Mouse (Mus musculus): ENCODE results near the gene Nr1d2. TPM values are rescaled to one million over a fixed set of nuclear protein-coding genes. Genes with fewer than 3 reads are reported as not detected.
"Not testable (repeated sequence)": the region's sequence is repeated elsewhere in the genome, so short reads cannot be mapped to it uniquely, and the experiment has no call there.

Nr1d2 gene
- polyA plus RNA-seq, 1 experiment from 2014 or later, result 6.9 TPM

DNA sequence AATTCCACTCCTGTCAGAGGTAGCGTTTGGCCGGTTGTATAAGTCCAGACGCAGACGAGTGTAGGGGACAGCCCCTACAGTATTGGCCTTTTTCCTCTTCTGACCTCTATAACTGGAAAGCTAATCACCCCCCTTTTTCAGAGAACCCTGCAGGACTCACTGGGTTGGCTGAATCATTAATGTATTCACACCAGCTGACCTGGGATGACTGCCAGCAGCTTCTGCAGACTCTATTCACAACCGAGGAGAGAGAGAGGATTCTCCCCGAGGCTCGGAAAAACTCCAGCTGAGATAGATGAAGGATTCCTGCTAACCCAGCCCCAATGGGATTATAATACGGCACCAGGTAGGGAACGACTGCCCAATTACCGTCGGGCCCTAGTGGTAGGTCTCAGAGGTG, 12.7 kb downstream of the Nr1d2 start:
- H3K9ac ChIP-seq, result not testable (repeated sequence)
- WGBS, result 80% methylated on average over 11 of the region's 11 CpGs

GRCm38 (mm10) chr14:18225431-18225830, 13.5 kb downstream of the Nr1d2 start:
- H3K27me3 ChIP-seq; ATAC-seq (ENCODE audit: insufficient number of reproducible peaks, insufficient read depth, low FRiP score, low TSS enrichment, low read depth); H3K4me1 ChIP-seq; H3K9ac ChIP-seq; H3K4me3 ChIP-seq; H3K9me3 ChIP-seq; H3K27ac ChIP-seq; H3K4me2 ChIP-seq; H3K36me3 ChIP-seq: not testable (repeated sequence)
- 96% methylated on average over 11 of the region's 11 CpGs for WGBS

More for the DNA sequence above, 12.7 kb downstream of the Nr1d2 start:
- not testable (repeated sequence) for ATAC-seq (ENCODE audit: insufficient number of reproducible peaks, insufficient read depth, low FRiP score, low TSS enrichment, low read depth); H3K4me2 ChIP-seq; H3K27me3 ChIP-seq; H3K36me3 ChIP-seq; H3K4me1 ChIP-seq; H3K4me3 ChIP-seq; H3K9me3 ChIP-seq; H3K27ac ChIP-seq

DNA sequence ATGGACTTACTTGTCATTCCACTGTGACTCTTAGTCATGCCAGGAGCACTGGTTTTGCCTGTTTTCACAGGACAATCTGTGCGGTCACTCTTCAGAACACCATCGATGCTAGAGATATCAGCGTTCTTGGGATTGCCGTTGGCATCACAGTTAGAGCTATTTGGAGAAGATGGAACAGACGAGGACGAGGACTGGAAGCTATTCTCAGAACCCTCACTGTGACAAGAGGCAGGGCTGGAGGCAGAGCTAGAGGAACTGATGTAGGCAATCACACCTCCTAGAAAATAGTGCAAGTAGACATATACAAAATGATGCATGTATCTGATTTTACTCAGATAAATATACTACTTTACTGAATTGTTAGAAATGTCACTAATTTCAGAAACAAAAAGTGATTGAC, 16.9 kb downstream of the Nr1d2 start:
- H3K4me1 ChIP-seq, result no peaks in the 10 kb centered on the region
- H3K36me3 ChIP-seq, result no peaks in the 10 kb centered on the region
- H3K9me3 ChIP-seq, result no peaks in the 10 kb centered on the region
- no peak overlapping the region for H3K4me2 ChIP-seq
- H3K27ac ChIP-seq, result no peak overlapping the region
- WGBS, result 92% methylated on average over 6 of the region's 6 CpGs
- H3K4me3 ChIP-seq, result no peak overlapping the region
- no peak overlapping the region for H3K9ac ChIP-seq
- no peak for ATAC-seq (ENCODE audit: insufficient number of reproducible peaks, insufficient read depth, low FRiP score, low TSS enrichment, low read depth)
- no peaks in the 10 kb centered on the region for H3K27me3 ChIP-seq

DNA sequence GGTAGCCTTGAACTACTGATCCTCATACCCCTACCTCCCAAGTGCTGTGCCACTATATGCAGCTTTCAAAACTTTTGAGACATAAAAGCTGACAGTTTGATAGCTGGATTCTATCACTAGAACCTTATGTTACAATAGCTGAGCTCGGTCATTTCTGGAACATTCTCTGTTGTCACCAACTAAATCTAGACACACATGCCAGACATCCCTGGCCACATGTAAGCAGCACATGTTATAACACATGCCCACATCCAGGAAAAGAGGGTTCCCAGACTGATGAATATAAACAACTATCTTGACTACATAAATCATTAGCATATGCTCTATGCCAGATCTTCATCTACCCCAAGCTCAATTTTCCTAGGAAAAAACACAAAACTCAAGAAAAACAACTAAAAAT, 21.8 kb downstream of the Nr1d2 start:
- no peaks in the 10 kb centered on the region for H3K36me3 ChIP-seq
- no peaks in the 10 kb centered on the region for H3K9me3 ChIP-seq
- no peak overlapping the region for H3K4me2 ChIP-seq
- WGBS, result 65% methylated on average over 1 of the region's 1 CpGs
- no peak overlapping the region for H3K4me3 ChIP-seq
- no peaks in the 10 kb centered on the region for H3K4me1 ChIP-seq
- no peaks in the 10 kb centered on the region for H3K27me3 ChIP-seq
- no peak overlapping the region for H3K27ac ChIP-seq
- no peak overlapping the region for H3K9ac ChIP-seq
- ATAC-seq (ENCODE audit: insufficient number of reproducible peaks, insufficient read depth, low FRiP score, low TSS enrichment, low read depth), result no peak

DNA sequence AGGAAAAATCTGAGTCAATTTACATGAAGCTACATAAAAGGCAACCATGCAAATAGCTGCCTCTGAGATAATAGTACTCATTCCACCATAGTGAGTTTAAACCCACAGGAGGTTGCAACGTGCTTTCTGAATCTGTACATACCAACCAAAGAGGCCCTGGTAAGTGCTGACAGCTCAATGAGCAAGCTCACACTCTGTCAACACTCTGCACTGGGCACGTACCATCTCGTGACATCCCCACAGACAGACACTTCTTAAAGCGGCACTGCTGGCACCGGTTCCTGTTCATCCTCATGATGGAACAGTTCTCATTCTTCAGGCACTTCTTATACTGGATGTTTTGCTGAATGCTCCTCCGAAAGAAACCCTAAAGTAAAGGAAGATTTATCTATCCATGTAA, 22.5 kb downstream of the Nr1d2 start:
- Histone ChIP-seq H3K36me3 (no peaks in the 10 kb centered on the region), H3K4me1 (no peaks in the 10 kb centered on the region), H3K27ac (no peak overlapping the region), H3K4me3 (no peak overlapping the region), H3K27me3 (no peaks in the 10 kb centered on the region), H3K4me2 (no peak overlapping the region), H3K9me3 (no peaks in the 10 kb centered on the region), H3K9ac (no peak overlapping the region)
- ATAC-seq (ENCODE audit: insufficient number of reproducible peaks, insufficient read depth, low FRiP score, low TSS enrichment, low read depth), result no peak
- WGBS, result 87% methylated on average over 6 of the region's 6 CpGs

- no peaks in the 10 kb centered on the region for H3K9me3 ChIP-seq
- no peaks in the 10 kb centered on the region for H3K4me1 ChIP-seq
- ATAC-seq (ENCODE audit: insufficient number of reproducible peaks, insufficient read depth, low FRiP score, low TSS enrichment, low read depth), result no peak
- H3K27me3 ChIP-seq, result no peaks in the 10 kb centered on the region
- no peak overlapping the region for H3K4me2 ChIP-seq
- no peak overlapping the region for H3K4me3 ChIP-seq
- WGBS, result 77% methylated on average over 3 of the region's 3 CpGs
- peaks cover 7% of the 10 kb centered on the region for H3K36me3 ChIP-seq
- no peak overlapping the region for H3K27ac ChIP-seq
- no peak overlapping the region for H3K9ac ChIP-seq
Observed at GRCm38 (mm10) chr14:18210795-18211194, 28.1 kb downstream of the Nr1d2 start.

DNA sequence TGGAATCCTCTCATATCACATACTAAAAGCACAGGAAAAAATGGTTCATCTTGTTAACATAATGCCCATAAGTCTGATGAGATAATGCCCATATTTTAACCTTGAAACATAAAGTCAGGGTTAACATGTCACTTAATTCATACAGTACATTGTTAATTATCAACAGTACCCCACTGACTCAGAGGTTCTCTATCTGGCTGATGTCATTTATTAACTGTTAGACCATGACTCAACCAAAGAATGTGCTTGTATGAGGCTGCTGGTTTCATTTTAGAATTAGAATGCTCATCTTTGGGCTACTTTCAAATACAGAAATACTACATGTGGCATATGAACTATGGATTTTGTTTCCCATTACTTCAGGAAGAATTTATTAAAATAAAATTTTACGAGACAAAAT, 34.6 kb downstream of the Nr1d2 start:
- WGBS, result 85% methylated on average over 1 of the region's 1 CpGs
- not testable (repeated sequence) for H3K4me1 ChIP-seq; H3K27me3 ChIP-seq; H3K4me3 ChIP-seq; H3K27ac ChIP-seq; ATAC-seq (ENCODE audit: insufficient number of reproducible peaks, insufficient read depth, low FRiP score, low TSS enrichment, low read depth); H3K36me3 ChIP-seq; H3K4me2 ChIP-seq; H3K9ac ChIP-seq; H3K9me3 ChIP-seq

DNA sequence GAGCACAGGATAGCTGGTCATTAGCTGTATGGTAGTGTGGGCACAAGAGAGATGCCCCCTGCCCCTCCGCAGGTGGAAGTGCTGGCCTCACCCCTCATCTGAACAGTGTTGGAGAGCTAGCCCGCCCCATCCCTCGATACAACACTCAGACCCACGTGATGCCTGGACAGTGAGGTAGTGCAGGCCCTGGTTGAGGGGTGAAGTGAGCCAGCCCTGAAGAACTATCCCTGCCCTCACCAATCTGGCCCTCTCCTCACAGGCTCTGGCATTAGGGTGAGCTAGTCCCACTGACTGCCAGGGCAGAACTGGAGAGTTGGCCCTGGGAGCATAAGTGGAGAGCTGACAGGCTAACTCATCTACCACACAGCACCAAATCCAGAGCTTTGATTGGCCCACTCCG, 37.5 kb downstream of the Nr1d2 start:
- Histone ChIP-seq H3K36me3 (no peaks in the 10 kb centered on the region), H3K4me3 (no peak overlapping the region), H3K4me2 (no peak overlapping the region), H3K27me3 (no peaks in the 10 kb centered on the region), H3K9ac (no peak overlapping the region), H3K9me3 (0 out of 2 replicates have a peak, but pooled peaks cover 3% of the 10 kb centered on the region), H3K27ac (no peak overlapping the region), H3K4me1 (no peaks in the 10 kb centered on the region)
- 92% methylated on average over 5 of the region's 5 CpGs for WGBS
- no peak for ATAC-seq (ENCODE audit: insufficient number of reproducible peaks, insufficient read depth, low FRiP score, low TSS enrichment, low read depth)

GRCm38 (mm10) chr14:18186883-18187417, 52.0 kb downstream of the Nr1d2 start:
- no peak overlapping the region for H3K27ac ChIP-seq

GRCm38 (mm10) chr14:18177531-18177930, 61.4 kb downstream of the Nr1d2 start:
- 73% methylated on average over 2 of the region's 2 CpGs for WGBS
- not testable (repeated sequence) for H3K4me1 ChIP-seq; ATAC-seq (ENCODE audit: insufficient number of reproducible peaks, insufficient read depth, low FRiP score, low TSS enrichment, low read depth); H3K27ac ChIP-seq; H3K36me3 ChIP-seq; H3K9me3 ChIP-seq; H3K4me2 ChIP-seq; H3K4me3 ChIP-seq; H3K27me3 ChIP-seq; H3K9ac ChIP-seq

More at GRCm38 (mm10) chr14:18186883-18187417, 52.0 kb downstream of the Nr1d2 start:
- no peak for ATAC-seq (ENCODE audit: insufficient number of reproducible peaks, insufficient read depth, low FRiP score, low TSS enrichment, low read depth)
- 46% methylated on average over 9 of the region's 9 CpGs for WGBS
- Histone ChIP-seq H3K36me3 (no peaks in the 10 kb centered on the region), H3K4me3 (no peak overlapping the region), H3K4me1 (no peaks in the 10 kb centered on the region), H3K9ac (no peak overlapping the region), H3K9me3 (no peaks in the 10 kb centered on the region), H3K27me3 (no peaks in the 10 kb centered on the region), H3K4me2 (no peak overlapping the region)

DNA sequence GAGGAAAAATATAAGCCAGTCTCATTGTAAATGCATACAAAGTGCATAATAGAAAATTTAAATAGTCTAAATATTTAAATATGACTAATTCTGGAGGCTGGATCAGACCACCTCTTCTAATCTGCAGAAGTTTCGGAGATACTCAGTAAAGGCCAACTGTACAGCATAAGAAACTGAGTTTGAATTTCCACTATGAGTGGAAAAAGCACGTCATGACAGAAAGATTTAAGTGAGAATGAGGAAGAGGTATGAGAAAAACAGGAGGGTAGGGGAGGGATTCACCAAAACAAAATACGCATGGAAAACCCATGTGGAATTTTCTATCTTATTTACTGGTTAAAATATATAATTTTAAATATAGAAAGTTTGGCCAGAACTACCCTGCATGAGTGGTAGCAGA, 71.3 kb downstream of the Nr1d2 start:
- H3K9ac ChIP-seq, result no peak overlapping the region
- H3K4me1 ChIP-seq, result no peaks in the 10 kb centered on the region
- no peaks in the 10 kb centered on the region for H3K36me3 ChIP-seq
- H3K9me3 ChIP-seq, result no peaks in the 10 kb centered on the region
- 84% methylated on average over 3 of the region's 3 CpGs for WGBS
- no peak overlapping the region for H3K4me3 ChIP-seq
- no peak for ATAC-seq (ENCODE audit: insufficient number of reproducible peaks, insufficient read depth, low FRiP score, low TSS enrichment, low read depth)
- H3K4me2 ChIP-seq, result no peak overlapping the region
- H3K27me3 ChIP-seq, result no peaks in the 10 kb centered on the region
- H3K27ac ChIP-seq, result no peak overlapping the region

- Histone ChIP-seq H3K9me3 (no peaks in the 10 kb centered on the region), H3K4me2 (no peak overlapping the region), H3K36me3 (no peaks in the 10 kb centered on the region), H3K9ac (no peak overlapping the region), H3K4me3 (no peak overlapping the region), H3K4me1 (no peaks in the 10 kb centered on the region), H3K27me3 (no peaks in the 10 kb centered on the region), H3K27ac (no peak overlapping the region)
- no peak for ATAC-seq (ENCODE audit: insufficient number of reproducible peaks, insufficient read depth, low FRiP score, low TSS enrichment, low read depth)
Observed at GRCm38 (mm10) chr14:18167041-18167440, 71.9 kb downstream of the Nr1d2 start.

Measured in embryonic facial prominence, embryonic 13.5 days (tissue).